Mouse (Mus musculus) kidney, embryonic 14.5 days (tissue): ENCODE results near the gene Wnt7b. TPM values are rescaled to one million over a fixed set of nuclear protein-coding genes. Genes with fewer than 3 reads are reported as not detected.

ENCODE experiments used
- ATAC-seq: fragments of 200-750 bp; cut with Nextera tagmentation; 2 replicates; pipeline ENCODE4 v1.8.0; 2017; ENCODE audit warnings: moderate number of reproducible peaks, mild to moderate bottlenecking, moderate TSS enrichment, moderate library complexity; ENCODE audit not compliant: low FRiP score, low TSS enrichment
- H3K27ac ChIP-seq: fragments of 300-500 bp; sonication (generic); 2 replicates; pipeline ENCODE4 v1.5.1; 2014; ENCODE audit warnings: low read depth, mild to moderate bottlenecking, low read length, moderate library complexity, mixed read lengths
- H3K27me3 ChIP-seq: fragments of 300-500 bp; sonication (generic); 2 replicates; pipeline ENCODE4 v1.6.1; 2014; ENCODE audit warnings: mild to moderate bottlenecking, low read length; ENCODE audit not compliant: control insufficient read depth, insufficient read depth
- H3K36me3 ChIP-seq: fragments of 300-500 bp; sonication (generic); 2 replicates; pipeline ENCODE4 v1.6.1; 2014; ENCODE audit warnings: low read length, mixed read lengths; ENCODE audit not compliant: control insufficient read depth, insufficient read depth
- H3K4me1 ChIP-seq: fragments of 300-500 bp; sonication (generic); 2 replicates; pipeline ENCODE4 v1.6.1; 2014; ENCODE audit warnings: low read length, mixed read lengths; ENCODE audit not compliant: control insufficient read depth, insufficient read depth
- H3K4me2 ChIP-seq: fragments of 300-500 bp; sonication (generic); replicated peaks from 2 replicates; pipeline ENCODE4 v1.6.1; 2014; ENCODE audit warnings: low read depth, mild to moderate bottlenecking, low read length
- H3K4me3 ChIP-seq: fragments of 300-500 bp; sonication (generic); 2 replicates; pipeline ENCODE4 v1.5.1; 2014; ENCODE audit warnings: mild to moderate bottlenecking, low read length
- H3K9ac ChIP-seq: fragments of 300-500 bp; sonication (generic); 2 replicates; pipeline ENCODE4 v1.6.1; 2014; ENCODE audit warnings: low read depth, mild to moderate bottlenecking, low read length, moderate library complexity
- H3K9me3 ChIP-seq: fragments of 300-500 bp; sonication (generic); 2 replicates; pipeline ENCODE4 v1.6.1; 2016; ENCODE audit warnings: low read length; ENCODE audit not compliant: control insufficient read depth
- WGBS: fragments of 180-500 bp; shearing (Covaris S2); extraction: QIAGEN DNeasy Blood & Tissue Kit; methylation state at CpG from one replicate; pipeline ENCODE4 v1.1.7; 2014; 5-methylcytosine and 5-hydroxymethylcytosine counted together
- polyA plus RNA-seq: library from polyadenylated mRNA; unstranded; fragments of >200 nt; fragmentation: Nextera tagmentation; extraction: Ambion mirVana; gene quantifications from 2 replicates; pipeline ENCODE4 v1.2.1, GENCODE M21; 2014

The Wnt7b gene
- polyA plus RNA-seq, 1 experiment from 2014 or later: 15.1 TPM

DNA sequence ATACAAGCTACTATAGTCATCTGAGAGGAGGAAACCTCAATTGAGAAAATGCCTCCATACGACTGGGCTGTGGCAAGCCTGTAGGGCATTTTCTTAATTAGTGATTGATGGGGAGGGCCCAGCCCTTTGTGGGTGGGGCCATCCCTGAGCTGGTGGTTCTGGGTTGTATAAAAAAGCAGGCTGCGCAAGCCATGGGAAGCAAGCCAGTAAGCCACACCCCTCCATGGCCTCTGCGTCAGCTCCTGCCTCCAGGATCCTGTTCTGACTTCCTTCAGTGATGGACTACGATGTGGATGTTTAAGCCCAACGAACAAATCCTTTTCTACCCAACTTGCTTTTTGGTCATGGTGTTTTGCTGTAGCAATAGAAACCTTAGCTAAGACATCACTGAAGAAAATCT, 21.1 kb upstream of the Wnt7b start:
- ATAC-seq: no peak
- no peak overlapping the region for H3K4me3 ChIP-seq
- peaks cover 25% of the 10 kb centered on the region for H3K4me1 ChIP-seq
- no peak overlapping the region for H3K9ac ChIP-seq
- WGBS: 59% methylated on average over 5 of the region's 5 CpGs
- H3K9me3 ChIP-seq: no peaks in the 10 kb centered on the region
- H3K36me3 ChIP-seq: no peaks in the 10 kb centered on the region
- H3K27me3 ChIP-seq: no peaks in the 10 kb centered on the region
- H3K27ac ChIP-seq: no peak overlapping the region
- no peak overlapping the region for H3K4me2 ChIP-seq

DNA sequence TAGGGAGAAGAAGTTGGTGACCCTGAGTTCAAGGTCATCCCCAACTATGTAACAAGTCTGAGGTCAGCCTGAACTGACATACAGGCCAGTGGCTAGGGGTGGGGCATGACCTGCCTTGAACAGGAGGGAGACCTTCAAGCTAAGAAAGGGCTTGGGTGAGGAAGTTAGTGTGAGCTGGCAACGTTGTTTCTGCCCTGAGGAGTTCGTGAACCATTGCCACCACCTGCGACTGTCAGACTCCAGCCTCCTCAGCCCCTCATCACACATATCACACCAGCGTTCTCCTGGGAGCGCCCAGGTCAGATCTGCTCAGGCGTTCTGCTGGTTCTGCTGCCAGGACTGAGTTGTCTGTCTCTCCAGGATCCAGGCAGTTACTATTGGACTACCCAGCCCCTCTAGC, 20.5 kb upstream of the Wnt7b start:
- ATAC-seq: no peak
- Histone ChIP-seq H3K9ac (no peak overlapping the region; the same call in 1 of the 2 replicates), H3K36me3 (no peaks in the 10 kb centered on the region), H3K27ac (no peak overlapping the region), H3K9me3 (no peaks in the 10 kb centered on the region), H3K27me3 (no peaks in the 10 kb centered on the region), H3K4me1 (peaks cover 25% of the 10 kb centered on the region), H3K4me3 (no peak overlapping the region), H3K4me2 (no peak overlapping the region)
- 72% methylated on average over 6 of the region's 6 CpGs for WGBS

GRCm38 (mm10) chr15:85602021-85602420, 19.7 kb upstream of the Wnt7b start:
- Histone ChIP-seq H3K4me2 (no peak overlapping the region), H3K4me1 (peaks cover 25% of the 10 kb centered on the region), H3K27me3 (no peaks in the 10 kb centered on the region), H3K27ac (no peak overlapping the region), H3K9ac (no peak overlapping the region; the same call in 1 of the 2 replicates), H3K9me3 (no peaks in the 10 kb centered on the region; the same call in 1 of the 2 replicates), H3K36me3 (no peaks in the 10 kb centered on the region), H3K4me3 (no peak overlapping the region)
- no peak for ATAC-seq
- 83% methylated on average over 5 of the region's 5 CpGs for WGBS

GRCm38 (mm10) chr15:85601202-85601601, 18.9 kb upstream of the Wnt7b start:
- Histone ChIP-seq H3K27ac (no peak overlapping the region), H3K4me1 (peaks cover 21% of the 10 kb centered on the region), H3K9ac (no peak overlapping the region), H3K9me3 (no peaks in the 10 kb centered on the region; the same call in 1 of the 2 replicates), H3K4me3 (no peak overlapping the region), H3K27me3 (no peaks in the 10 kb centered on the region), H3K36me3 (no peaks in the 10 kb centered on the region), H3K4me2 (no peak overlapping the region)
- no peak for ATAC-seq
- 82% methylated on average over 4 of the region's 4 CpGs for WGBS

- no peak overlapping the region for H3K4me3 ChIP-seq
- H3K4me2 ChIP-seq: peak overlapping the region; percentile 8; the same call in 1 of the 2 replicates
- no peaks in the 10 kb centered on the region for H3K27me3 ChIP-seq
- no peak overlapping the region for H3K27ac ChIP-seq
- H3K9me3 ChIP-seq: no peaks in the 10 kb centered on the region; the same call in 1 of the 2 replicates
- no peak for ATAC-seq
- H3K4me1 ChIP-seq: peaks cover 17% of the 10 kb centered on the region; the same call in 1 of the 2 replicates
- no peak overlapping the region for H3K9ac ChIP-seq
- WGBS: 78% methylated on average over 6 of the region's 7 CpGs
- no peaks in the 10 kb centered on the region for H3K36me3 ChIP-seq
Measured at GRCm38 (mm10) chr15:85600696-85601094, 18.4 kb upstream of the Wnt7b start.

GRCm38 (mm10) chr15:85599887-85600695, 17.8 kb upstream of the Wnt7b start:
- H3K4me3 ChIP-seq: no peak overlapping the region
- H3K9ac ChIP-seq: no peak overlapping the region
- no peaks in the 10 kb centered on the region for H3K27me3 ChIP-seq
- WGBS: 28% methylated on average over 18 of the region's 18 CpGs
- peak overlapping the region; percentile 8; the same call in 1 of the 2 replicates for H3K4me2 ChIP-seq
- H3K9me3 ChIP-seq: no peaks in the 10 kb centered on the region; the same call in 1 of the 2 replicates
- peak; percentile 76; the same call in 1 of the 2 replicates for ATAC-seq
- peaks cover 12% of the 10 kb centered on the region; the same call in 1 of the 2 replicates for H3K4me1 ChIP-seq
- no peaks in the 10 kb centered on the region for H3K36me3 ChIP-seq
- no peak overlapping the region for H3K27ac ChIP-seq

DNA sequence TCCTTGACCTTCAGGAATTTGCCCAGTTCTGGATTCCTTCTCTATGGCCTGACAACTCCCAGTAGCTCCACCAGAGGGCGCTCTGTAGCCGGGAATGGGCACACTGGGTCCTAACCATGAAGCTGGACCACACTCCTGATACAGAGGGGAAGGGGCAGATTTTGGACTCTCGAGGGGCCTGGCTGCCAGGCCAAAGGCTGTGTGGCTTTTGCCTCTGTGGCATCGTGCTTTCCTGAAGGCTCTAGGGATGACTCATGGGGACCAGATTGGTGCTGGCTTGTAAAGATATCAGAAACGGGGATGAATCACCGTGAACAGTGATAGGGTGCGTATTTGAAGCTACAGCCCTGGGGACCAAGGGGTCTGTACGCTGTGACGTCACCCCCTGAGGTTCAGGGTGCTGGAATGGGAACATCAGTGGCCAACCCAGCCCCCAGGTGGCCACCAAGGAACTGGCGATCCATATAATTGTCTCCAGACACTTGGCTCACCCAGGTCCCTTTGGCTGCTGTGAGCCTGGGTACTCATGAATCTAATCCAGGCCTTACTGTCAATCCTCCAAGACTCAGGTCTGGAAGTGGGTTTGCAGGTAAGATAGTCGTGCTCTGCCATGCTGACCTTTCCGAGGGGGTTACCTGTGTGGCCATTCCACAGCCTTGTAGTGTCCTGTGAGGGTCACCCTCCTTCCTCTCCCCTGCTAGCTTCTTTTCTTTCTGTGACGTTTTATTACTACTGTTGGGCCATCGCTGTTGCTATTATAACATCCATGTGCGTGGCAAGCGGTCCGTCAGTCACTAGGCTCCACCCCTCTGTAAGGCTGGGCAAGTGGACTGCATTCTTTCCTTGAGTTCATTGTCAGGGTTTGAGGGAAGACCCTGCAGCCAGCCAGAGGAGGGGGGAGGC, 17.0 kb upstream of the Wnt7b start:
- 53% methylated on average over 17 of the region's 17 CpGs for WGBS
- ATAC-seq: peak; percentile 30; the same call in 1 of the 2 replicates

DNA sequence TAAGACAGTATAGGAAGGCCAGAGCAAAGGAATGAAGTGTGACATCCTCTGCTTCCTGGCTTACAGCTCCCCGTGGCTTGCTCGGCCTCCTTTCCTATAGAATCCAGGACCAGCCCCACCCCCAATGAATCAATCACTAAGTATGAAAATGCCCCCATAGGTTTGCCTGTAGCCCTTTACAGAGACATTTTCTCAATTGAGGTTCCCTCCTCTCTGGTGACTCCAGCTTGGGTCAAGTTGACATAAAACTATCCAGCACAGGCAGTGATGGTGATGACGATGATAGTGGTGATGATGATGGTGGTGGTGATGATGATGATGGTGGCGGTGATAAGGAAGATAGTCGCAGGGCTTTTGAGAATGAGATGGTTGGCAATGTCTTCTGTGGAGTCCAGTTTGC, 16.2 kb upstream of the Wnt7b start:
- 72% methylated on average over 5 of the region's 5 CpGs for WGBS
- Histone ChIP-seq H3K9me3 (no peaks in the 10 kb centered on the region; the same call in 1 of the 2 replicates), H3K9ac (no peak overlapping the region), H3K4me1 (peaks cover 12% of the 10 kb centered on the region; the same call in 1 of the 2 replicates), H3K4me3 (no peak overlapping the region), H3K36me3 (no peaks in the 10 kb centered on the region), H3K4me2 (no peak overlapping the region), H3K27ac (no peak overlapping the region), H3K27me3 (no peaks in the 10 kb centered on the region)
- ATAC-seq: no peak

More for the DNA sequence above, 17.0 kb upstream of the Wnt7b start:
- no peaks in the 10 kb centered on the region for H3K36me3 ChIP-seq
- peak overlapping the region; percentile 30; the same call in 1 of the 2 replicates for H3K27ac ChIP-seq
- H3K9ac ChIP-seq: no peak overlapping the region
- H3K9me3 ChIP-seq: no peaks in the 10 kb centered on the region; the same call in 1 of the 2 replicates
- no peak overlapping the region for H3K4me2 ChIP-seq
- no peaks in the 10 kb centered on the region for H3K27me3 ChIP-seq
- no peak overlapping the region for H3K4me3 ChIP-seq
- peaks cover 12% of the 10 kb centered on the region; the same call in 1 of the 2 replicates for H3K4me1 ChIP-seq
